Mouse (Mus musculus): ENCODE data around the gene Ackr3. TPM values are rescaled to one million over a fixed set of nuclear protein-coding genes. Genes with fewer than 3 reads are reported as not detected.
A peak's percentile ranks its signal among the peaks of the same experiment; 100 is the strongest.

Gene Ackr3
- polyA plus RNA-seq, 1 experiment from 2014 or later = 38.1 TPM

GRCm38 (mm10) chr1:90246800-90247199 lies 43.0 kb downstream of the Ackr3 start:
- 63% methylated on average over 1 of the region's 1 CpGs for WGBS
- no peaks in the 10 kb centered on the region for H3K9me3 ChIP-seq
- H3K27me3 ChIP-seq = no peaks in the 10 kb centered on the region
- H3K4me3 ChIP-seq = no peak overlapping the region
- H3K36me3 ChIP-seq = no peaks in the 10 kb centered on the region
- H3K27ac ChIP-seq = no peak overlapping the region
- H3K9ac ChIP-seq = no peak overlapping the region
- no peak overlapping the region for H3K4me2 ChIP-seq
- ATAC-seq (ENCODE audit: insufficient number of reproducible peaks, low FRiP score, low TSS enrichment, low read depth) = no peak
- H3K4me1 ChIP-seq = 0 out of 2 replicates have a peak, but pooled peaks cover 8% of the 10 kb centered on the region

- Histone ChIP-seq H3K36me3 (no peaks in the 10 kb centered on the region), H3K4me3 (no peak overlapping the region), H3K27me3 (no peaks in the 10 kb centered on the region), H3K4me1 (0 out of 2 replicates have a peak, but pooled peaks cover 8% of the 10 kb centered on the region), H3K9ac (no peak overlapping the region), H3K4me2 (no peak overlapping the region), H3K27ac (no peak overlapping the region), H3K9me3 (no peaks in the 10 kb centered on the region)
- WGBS = 67% methylated on average over 4 of the region's 4 CpGs
- no peak for ATAC-seq (ENCODE audit: insufficient number of reproducible peaks, low FRiP score, low TSS enrichment, low read depth)
These were observed 43.5 kb downstream of the Ackr3 start for GRCm38 (mm10) chr1:90247234-90247633.

- Histone ChIP-seq H3K4me1 (0 out of 2 replicates have a peak, but pooled peaks cover 8% of the 10 kb centered on the region), H3K9me3 (no peaks in the 10 kb centered on the region), H3K27me3 (no peaks in the 10 kb centered on the region; the same call in 1 of the 2 replicates), H3K4me3 (no peak overlapping the region), H3K36me3 (no peaks in the 10 kb centered on the region), H3K27ac (no peak overlapping the region), H3K4me2 (no peak overlapping the region), H3K9ac (no peak overlapping the region)
- no peak for ATAC-seq (ENCODE audit: insufficient number of reproducible peaks, low FRiP score, low TSS enrichment, low read depth)
- WGBS = 89% methylated on average over 8 of the region's 8 CpGs
These were observed 44.2 kb downstream of the Ackr3 start for GRCm38 (mm10) chr1:90247756-90248541.

GRCm38 (mm10) chr1:90248966-90249735 lies 45.4 kb downstream of the Ackr3 start:
- Histone ChIP-seq H3K9ac (no peak overlapping the region), H3K4me2 (no peak overlapping the region), H3K4me1 (0 out of 2 replicates have a peak, but pooled peaks cover 8% of the 10 kb centered on the region), H3K9me3 (no peaks in the 10 kb centered on the region), H3K27me3 (no peaks in the 10 kb centered on the region; the same call in 1 of the 2 replicates), H3K27ac (no peak overlapping the region), H3K36me3 (no peaks in the 10 kb centered on the region), H3K4me3 (no peak overlapping the region)
- 70% methylated on average over 9 of the region's 9 CpGs for WGBS
- ATAC-seq (ENCODE audit: insufficient number of reproducible peaks, low FRiP score, low TSS enrichment, low read depth) = no peak

GRCm38 (mm10) chr1:90250419-90250818 lies 46.6 kb downstream of the Ackr3 start:
- Histone ChIP-seq H3K4me2 (no peak overlapping the region), H3K4me3 (no peak overlapping the region), H3K27me3 (no peaks in the 10 kb centered on the region; the same call in 1 of the 2 replicates), H3K9ac (no peak overlapping the region), H3K9me3 (no peaks in the 10 kb centered on the region), H3K27ac (no peak overlapping the region), H3K36me3 (no peaks in the 10 kb centered on the region), H3K4me1 (0 out of 2 replicates have a peak, but pooled peaks cover 8% of the 10 kb centered on the region)
- no peak for ATAC-seq (ENCODE audit: insufficient number of reproducible peaks, low FRiP score, low TSS enrichment, low read depth)
- 67% methylated on average over 6 of the region's 6 CpGs for WGBS

- 0 out of 2 replicates have a peak, but pooled peaks cover 8% of the 10 kb centered on the region for H3K4me1 ChIP-seq
- no peak overlapping the region for H3K9ac ChIP-seq
- no peaks in the 10 kb centered on the region for H3K36me3 ChIP-seq
- H3K4me3 ChIP-seq = no peak overlapping the region
- no peaks in the 10 kb centered on the region for H3K9me3 ChIP-seq
- H3K4me2 ChIP-seq = no peak overlapping the region
- WGBS = 65% methylated on average over 3 of the region's 3 CpGs
- no peak for ATAC-seq (ENCODE audit: insufficient number of reproducible peaks, low FRiP score, low TSS enrichment, low read depth)
- H3K27me3 ChIP-seq = no peaks in the 10 kb centered on the region; the same call in 1 of the 2 replicates
- H3K27ac ChIP-seq = no peak overlapping the region
These were observed 47.4 kb downstream of the Ackr3 start for GRCm38 (mm10) chr1:90251156-90251555.

GRCm38 (mm10) chr1:90253465-90253864 lies 49.7 kb downstream of the Ackr3 start:
- no peak overlapping the region for H3K4me3 ChIP-seq
- no peak overlapping the region for H3K9ac ChIP-seq
- no peak overlapping the region for H3K4me2 ChIP-seq
- H3K36me3 ChIP-seq = no peaks in the 10 kb centered on the region
- 57% methylated on average over 10 of the region's 10 CpGs for WGBS
- ATAC-seq (ENCODE audit: insufficient number of reproducible peaks, low FRiP score, low TSS enrichment, low read depth) = no peak
- H3K27me3 ChIP-seq = no peaks in the 10 kb centered on the region; the same call in 1 of the 2 replicates
- no peaks in the 10 kb centered on the region for H3K9me3 ChIP-seq
- peaks cover 15% of the 10 kb centered on the region; the same call in 1 of the 2 replicates for H3K4me1 ChIP-seq
- no peak overlapping the region for H3K27ac ChIP-seq

- Histone ChIP-seq H3K36me3 (no peaks in the 10 kb centered on the region), H3K27me3 (no peaks in the 10 kb centered on the region), H3K4me2 (no peak overlapping the region), H3K4me1 (peaks cover 16% of the 10 kb centered on the region), H3K4me3 (no peak overlapping the region), H3K9me3 (no peaks in the 10 kb centered on the region), H3K27ac (peak overlapping the region; percentile 44; the same call in 1 of the 2 replicates), H3K9ac (no peak overlapping the region)
- ATAC-seq (ENCODE audit: insufficient number of reproducible peaks, low FRiP score, low TSS enrichment, low read depth) = peak; percentile 36; the same call in 1 of the 2 replicates
- 60% methylated on average over 11 of the region's 11 CpGs for WGBS
These were observed 54.6 kb downstream of the Ackr3 start for GRCm38 (mm10) chr1:90258253-90258887.

GRCm38 (mm10) chr1:90260704-90261581 lies 57.2 kb downstream of the Ackr3 start:
- Histone ChIP-seq H3K9ac (no peak overlapping the region), H3K9me3 (no peaks in the 10 kb centered on the region), H3K4me1 (peaks cover 16% of the 10 kb centered on the region), H3K4me2 (no peak overlapping the region), H3K36me3 (no peaks in the 10 kb centered on the region), H3K4me3 (no peak overlapping the region), H3K27ac (no peak overlapping the region), H3K27me3 (no peaks in the 10 kb centered on the region)
- no peak for ATAC-seq (ENCODE audit: insufficient number of reproducible peaks, low FRiP score, low TSS enrichment, low read depth)
- WGBS = 77% methylated on average over 11 of the region's 11 CpGs

GRCm38 (mm10) chr1:90262380-90262779 lies 58.6 kb downstream of the Ackr3 start:
- Histone ChIP-seq H3K27ac (no peak overlapping the region), H3K4me2 (no peak overlapping the region), H3K36me3 (no peaks in the 10 kb centered on the region), H3K4me3 (no peak overlapping the region), H3K4me1 (peaks cover 16% of the 10 kb centered on the region), H3K9me3 (no peaks in the 10 kb centered on the region), H3K27me3 (no peaks in the 10 kb centered on the region), H3K9ac (no peak overlapping the region)
- 58% methylated on average over 8 of the region's 8 CpGs for WGBS
- ATAC-seq (ENCODE audit: insufficient number of reproducible peaks, low FRiP score, low TSS enrichment, low read depth) = no peak

Measured in limb, embryonic 15.5 days (tissue).